Mouse (Mus musculus): ENCODE results near the gene Spag6.

GRCm38 (mm10) chr2:18680961-18681360 lies 12.9 kb upstream of the Spag6 start:
- TF ChIP-seq CTCF (IDR thresholded peaks at IDR 0.05; ENCODE audit: borderline replicate concordance, insufficient read depth, low read depth, low read length) (no peak), POLR2A (IDR thresholded peaks at IDR 0.05; ENCODE audit: borderline replicate concordance, insufficient read depth, low read length) (no peak)

All from cerebellum, adult 2 months (tissue).